Mouse (Mus musculus) thymus, postnatal 25 days (tissue): ENCODE results near the gene Ppp1cc.

Experiments
- DNase-seq: peaks from one replicate; pipeline ENCODE4 v3.0.0; 2022

Ppp1cc gene

DNA sequence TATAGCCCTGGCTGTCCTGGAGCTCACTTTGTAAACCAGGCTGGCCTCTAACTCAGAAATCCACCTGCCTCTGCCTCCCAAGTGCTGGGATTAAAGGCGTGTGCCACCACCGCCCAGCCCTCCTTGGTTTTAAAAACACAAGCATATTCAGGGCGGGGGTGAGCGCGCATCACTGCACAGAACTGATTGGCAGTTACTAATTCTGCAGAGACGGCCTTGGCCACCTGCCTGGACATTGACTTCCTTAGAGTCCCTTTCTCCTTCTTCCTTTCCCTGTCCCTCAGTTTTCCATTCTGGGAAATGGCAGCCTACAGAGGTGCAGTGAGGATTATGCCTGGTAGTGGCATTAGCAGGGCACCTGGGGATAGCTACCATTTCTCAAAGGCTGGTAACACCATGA lies 59.6 kb downstream of the Ppp1cc start:
- DNase-seq = no peak

DNA sequence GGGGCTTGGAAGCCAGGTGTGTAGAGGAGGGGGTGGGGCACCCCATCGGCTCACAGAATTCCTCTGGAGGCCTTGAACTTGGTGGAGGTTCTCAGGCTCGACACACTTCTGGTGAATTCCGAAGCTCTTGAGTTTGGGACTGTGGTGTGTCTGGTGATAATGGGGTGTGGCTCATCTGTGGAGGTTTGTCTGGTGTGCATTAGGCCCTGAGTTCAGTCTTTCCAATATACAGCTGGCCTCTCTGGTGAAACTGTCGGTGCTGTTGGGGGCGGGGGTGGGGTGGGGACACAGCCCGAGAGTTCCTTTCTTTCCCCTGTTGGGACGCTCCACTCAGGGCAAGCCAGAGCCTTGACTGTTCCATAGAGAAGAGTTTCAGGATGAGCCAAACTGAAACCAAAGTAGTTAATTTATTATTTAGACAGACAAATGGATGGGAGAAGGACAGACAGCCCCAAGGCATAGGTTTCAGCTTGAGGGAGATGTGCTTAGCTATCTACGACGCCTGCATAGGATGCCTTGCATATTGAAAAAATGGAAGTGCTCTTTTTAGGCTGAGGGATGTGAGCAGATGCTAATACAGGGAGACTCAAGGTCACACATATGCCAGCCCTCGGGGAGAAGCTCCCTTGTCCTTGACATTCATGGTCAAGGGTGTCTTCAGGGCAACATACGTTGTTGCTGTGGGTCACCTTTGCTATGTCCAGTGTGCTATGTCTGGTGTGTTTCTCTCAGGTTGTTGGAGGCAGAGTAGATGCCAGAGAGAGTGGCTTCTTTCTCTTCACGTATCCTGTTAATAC lies 60.2 kb downstream of the Ppp1cc start:
- DNase-seq = no peak

DNA sequence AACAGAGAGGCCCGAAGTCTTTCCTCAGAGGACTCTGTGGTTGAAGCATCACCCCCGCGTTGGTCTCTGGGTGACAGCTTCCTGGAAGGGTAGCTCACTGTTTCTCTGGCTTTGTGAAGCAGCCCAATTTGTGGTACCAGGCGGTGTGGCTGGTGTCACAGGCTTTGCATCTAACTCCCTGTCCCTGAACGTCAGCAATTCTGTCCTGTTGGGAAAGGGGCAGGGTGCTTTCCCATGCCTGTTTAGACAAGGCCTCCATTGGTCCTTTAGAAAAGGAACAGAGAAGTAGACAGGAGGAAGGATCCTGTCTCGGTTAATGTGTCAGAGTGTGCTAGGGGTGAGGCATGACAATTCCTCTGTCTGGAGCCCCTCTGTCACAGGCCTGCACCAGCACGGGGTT lies 60.9 kb downstream of the Ppp1cc start:
- peak; percentile 55 for DNase-seq

DNA sequence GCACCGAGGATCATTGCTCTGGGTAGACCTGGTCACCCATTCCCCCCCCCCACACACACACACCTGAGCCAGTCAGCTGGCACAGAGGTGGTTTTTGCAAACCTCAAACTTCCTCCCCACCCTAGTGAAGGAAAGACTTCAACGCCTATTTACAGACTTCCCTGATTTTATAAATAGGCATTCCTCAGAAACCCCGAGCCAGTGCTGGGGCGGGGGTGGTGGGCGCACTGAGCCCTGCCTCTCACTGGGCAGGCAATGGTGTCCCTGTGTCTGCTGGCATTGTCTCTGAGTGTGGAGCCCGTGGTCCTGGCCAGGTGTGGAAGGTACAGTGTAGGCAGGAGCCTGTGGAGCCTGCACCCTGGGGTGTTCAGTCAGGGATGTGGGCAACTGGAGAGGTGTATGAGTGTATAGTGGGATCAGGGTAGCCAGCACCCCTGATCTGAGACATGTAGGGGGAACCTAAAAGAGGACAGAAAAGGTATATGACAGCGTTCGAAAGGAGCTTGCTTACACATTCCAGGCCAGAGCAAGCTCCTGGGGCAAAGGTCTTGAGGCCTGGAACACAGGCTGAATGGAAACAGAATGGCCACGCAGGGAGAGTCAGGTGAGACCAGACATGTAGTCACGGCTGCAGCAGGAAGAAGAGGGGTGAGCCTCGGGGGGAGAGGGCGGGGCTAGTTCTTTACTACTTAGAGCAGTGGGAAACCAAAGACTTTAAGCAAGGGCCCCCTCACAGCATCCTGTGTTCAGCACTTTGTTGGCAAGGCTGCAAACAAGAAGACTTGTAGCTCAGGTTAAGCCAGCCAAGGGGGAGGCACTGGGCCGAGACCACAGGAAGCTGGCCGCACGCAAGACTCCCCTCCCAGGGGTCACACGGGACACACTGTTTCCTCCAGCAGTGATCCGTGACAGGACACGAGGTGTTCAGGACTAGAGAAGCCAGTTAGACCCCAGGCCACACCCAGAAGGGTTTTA lies 61.9 kb downstream of the Ppp1cc start:
- DNase-seq = peak; percentile 81

DNA sequence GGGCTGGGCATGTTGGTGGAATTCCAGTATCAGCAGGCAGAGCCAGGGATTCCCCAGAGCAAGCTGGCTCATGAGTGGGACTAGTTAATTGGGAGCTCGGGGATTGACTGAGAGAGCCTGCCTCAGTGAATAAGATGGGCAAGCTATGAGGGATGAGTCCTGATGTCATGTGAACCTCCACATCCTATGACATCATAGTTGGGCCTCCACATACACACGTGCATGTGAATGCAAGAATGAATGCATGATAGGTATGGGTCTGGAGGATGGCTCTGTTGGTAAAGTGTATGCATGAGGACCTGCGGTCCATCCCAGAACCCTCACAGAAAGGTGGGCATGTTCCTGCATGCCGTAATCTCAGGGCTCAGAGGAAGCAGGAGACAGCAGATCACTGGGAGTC lies 63.0 kb downstream of the Ppp1cc start:
- DNase-seq = no peak

DNA sequence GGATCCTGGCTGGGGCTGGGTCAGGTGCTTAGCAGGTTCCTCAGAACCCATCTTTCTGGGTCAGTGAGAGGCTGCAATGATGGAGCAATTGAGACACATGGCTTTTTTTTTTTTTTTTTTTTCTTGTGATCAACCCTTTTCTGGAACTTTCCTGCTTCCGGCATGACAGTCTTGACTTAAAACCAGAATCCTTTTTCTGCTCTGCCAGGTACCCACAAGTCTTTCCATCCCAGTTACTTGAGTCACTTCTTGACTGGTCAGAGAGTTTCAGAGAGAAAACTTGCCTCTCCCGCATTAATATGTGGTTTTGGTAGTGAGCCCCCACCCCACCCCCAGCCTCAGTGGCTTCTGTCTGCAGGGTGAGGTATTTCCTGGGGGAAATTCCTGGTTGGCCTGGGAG lies 66.2 kb downstream of the Ppp1cc start:
- no peak for DNase-seq
